Mouse (Mus musculus) myocyte (in vitro differentiated cells): Measurements from ENCODE around the gene Gm1330.

Experiments
- CEBPB ChIP-seq: IDR thresholded peaks from 2 replicates; pipeline ENCODE4 v1.6.1; 2011; ENCODE audit warnings: mild to moderate bottlenecking, moderate library complexity; ENCODE audit not compliant: poor library complexity, insufficient read depth, severe bottlenecking
- MAX ChIP-seq: IDR thresholded peaks from one replicate; pipeline ENCODE4 v1.6.1; 2011; ENCODE audit warnings: low read depth, mild to moderate bottlenecking, control low read depth
- MYOG ChIP-seq, 3 experiments: IDR thresholded peaks; one replicate each; pipeline ENCODE4 v1.6.1; 2011; ENCODE audit warnings: control low read depth in 2 of 3, low read depth in 2 of 3, mild to moderate bottlenecking in 2 of 3; ENCODE audit not compliant: insufficient read length in 2 of 3, control insufficient read depth in 1 of 3, insufficient read depth in 1 of 3
- POLR2A ChIP-seq: IDR thresholded peaks from one replicate; pipeline ENCODE4 v1.6.1; 2011; ENCODE audit warnings: low read depth, mild to moderate bottlenecking, control low read depth, moderate library complexity; ENCODE audit not compliant: insufficient read length
- TCF3 ChIP-seq: IDR thresholded peaks from one replicate; pipeline ENCODE4 v1.6.1; 2011; ENCODE audit warnings: low read depth, control low read depth; ENCODE audit not compliant: insufficient read length
- USF1 ChIP-seq: IDR thresholded peaks from one replicate; pipeline ENCODE4 v1.6.1; 2011; ENCODE audit warnings: low read depth, mild to moderate bottlenecking, control low read depth, moderate library complexity

DNA sequence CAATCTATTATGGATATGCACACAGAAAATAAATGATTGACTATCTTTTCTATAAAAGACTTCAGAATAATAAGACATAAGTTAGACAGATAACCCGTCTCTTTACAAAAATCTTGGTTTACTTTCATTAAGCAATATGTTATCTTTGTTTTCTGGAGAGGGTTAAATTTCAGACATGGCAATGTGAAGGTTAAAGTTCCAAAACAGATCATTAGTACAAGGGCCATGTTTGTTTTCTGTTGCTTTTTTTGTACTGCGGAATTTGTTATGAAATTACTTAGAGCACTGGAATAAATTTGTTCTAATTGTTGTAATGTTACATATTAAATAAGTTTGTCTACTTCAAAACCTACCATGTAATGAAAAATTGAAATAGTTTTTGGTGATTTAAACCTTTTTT lies 7.9 kb downstream of the Gm1330 start:
- no peak for TF ChIP-seq USF1
- TF ChIP-seq POLR2A = no peak
- no peak for TF ChIP-seq MAX
- no peak for TF ChIP-seq MYOG (IDR thresholded peaks at IDR 0.05; ENCODE audit: control insufficient read depth in 1 of 3, insufficient read depth in 1 of 3, insufficient read length in 2 of 3, low read depth in 2 of 3)
- no peak for TF ChIP-seq TCF3
- no peak for TF ChIP-seq CEBPB
